Mouse (Mus musculus) neural tube, embryonic 11.5 days (tissue): Measurements from ENCODE around the gene Ubr4. TPM values are rescaled to one million over a fixed set of nuclear protein-coding genes. Genes with fewer than 3 reads are reported as not detected.

Experiments used
- ATAC-seq: fragments of 200-750 bp; cut with Nextera tagmentation; 2 replicates; pipeline ENCODE4 v1.8.0; 2017; ENCODE audit warnings: moderate number of reproducible peaks, mild to moderate bottlenecking, moderate TSS enrichment, moderate library complexity; ENCODE audit not compliant: insufficient read depth, low FRiP score, low TSS enrichment
- DNase-seq: peaks from one replicate; pipeline ENCODE4 v3.0.0-alpha.2; 2015; ENCODE audit warnings: low spot score
- H3K27ac ChIP-seq: fragments of 300-500 bp; sonication (generic); 2 replicates; pipeline ENCODE4 v1.5.1; 2014; ENCODE audit warnings: low read depth, mild to moderate bottlenecking, low read length
- H3K27me3 ChIP-seq: fragments of 300-500 bp; sonication (generic); 2 replicates; pipeline ENCODE4 v1.6.1; 2014; ENCODE audit warnings: mild to moderate bottlenecking, low read length, mixed read lengths; ENCODE audit not compliant: control insufficient read depth, insufficient read depth
- H3K36me3 ChIP-seq: fragments of 300-500 bp; sonication (generic); 2 replicates; pipeline ENCODE4 v1.6.1; 2014; ENCODE audit warnings: mild to moderate bottlenecking, low read length, moderate library complexity, mixed read lengths; ENCODE audit not compliant: control insufficient read depth, insufficient read depth
- H3K4me1 ChIP-seq: fragments of 300-500 bp; sonication (generic); 2 replicates; pipeline ENCODE4 v1.6.1; 2014; ENCODE audit warnings: low read length, mixed read lengths; ENCODE audit not compliant: control insufficient read depth, insufficient read depth
- H3K4me2 ChIP-seq: fragments of 300-500 bp; sonication (generic); 2 replicates; pipeline ENCODE4 v1.6.1; 2014; ENCODE audit warnings: low read depth, mild to moderate bottlenecking, moderate library complexity
- H3K4me3 ChIP-seq: fragments of 300-500 bp; sonication (generic); 2 replicates; pipeline ENCODE4 v1.5.1; 2014; ENCODE audit warnings: low read depth, low read length
- H3K9ac ChIP-seq: fragments of 300-500 bp; sonication (generic); 2 replicates; pipeline ENCODE4 v1.6.1; 2014; ENCODE audit warnings: mild to moderate bottlenecking, low read length
- H3K9me3 ChIP-seq: fragments of 300-500 bp; sonication (generic); 2 replicates; pipeline ENCODE4 v1.6.1; 2016; ENCODE audit warnings: low read length; ENCODE audit not compliant: control insufficient read depth
- WGBS: fragments of 180-500 bp; shearing (Covaris S2); extraction: QIAGEN DNeasy Blood & Tissue Kit; methylation state at CpG from one replicate; pipeline ENCODE4 v1.1.7; 2014; 5-methylcytosine and 5-hydroxymethylcytosine counted together
- polyA plus RNA-seq: library from polyadenylated mRNA; unstranded; fragments of >200 nt; fragmentation: Nextera tagmentation; extraction: Ambion mirVana; gene quantifications from 2 replicates; pipeline ENCODE4 v1.2.1, GENCODE M21; 2014

Ubr4 gene
- 84.7 and 92.1 TPM in 2 replicates for polyA plus RNA-seq

DNA sequence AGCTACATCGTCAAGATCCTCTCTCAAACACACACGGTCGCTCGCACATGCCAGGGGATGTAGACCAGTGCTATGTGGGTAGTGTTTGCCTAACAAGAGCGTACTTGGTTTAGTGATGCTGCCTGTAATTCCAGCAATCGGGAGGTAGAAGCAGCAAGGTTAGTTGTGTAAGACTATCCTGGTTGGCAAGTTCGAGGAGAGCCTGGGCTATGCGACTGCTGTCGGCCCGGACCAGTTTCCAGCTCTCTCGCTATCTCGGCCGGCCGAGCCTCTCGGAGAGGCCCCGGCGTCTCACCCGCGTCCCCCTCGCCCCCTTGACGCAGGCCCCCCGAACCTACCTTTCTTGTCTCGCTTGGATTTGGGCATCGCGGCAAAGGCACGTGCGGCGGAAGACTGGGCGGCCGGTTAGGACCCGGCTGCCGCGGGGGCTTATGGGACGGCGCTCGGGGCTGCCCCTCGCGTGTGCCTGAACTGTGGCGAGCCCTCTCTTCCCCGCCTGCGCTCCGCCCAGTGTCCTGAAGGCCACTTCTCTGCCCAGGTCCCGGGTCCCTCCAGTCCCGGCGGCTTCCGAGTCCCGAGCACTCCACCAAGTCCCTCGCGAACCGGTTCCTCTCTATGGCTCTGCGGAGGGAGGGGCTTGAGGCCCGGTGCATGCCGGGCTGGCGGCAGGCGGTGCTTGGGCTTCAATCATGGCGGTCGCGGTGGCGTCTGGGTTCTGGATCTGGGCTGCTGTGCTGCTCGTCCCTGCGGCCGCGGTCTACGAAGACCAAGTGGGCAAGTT lies at the start of gene Ubr4, which contains the start of the genes Mrto4 and Emc1:
Gene Ubr4, plus strand, starts transcription at position 679 of the 781 bp plus-strand sequence.
Gene Mrto4, minus strand, starts transcription at position 646 of the 781 bp plus-strand sequence.
Gene Emc1, plus strand, starts transcription at position 657 of the 781 bp plus-strand sequence.
- Histone ChIP-seq H3K27me3 (no peaks in the 10 kb centered on the region), H3K4me3 (peak within 1 kb of the TSS; percentile 76), H3K4me2 (peak within 1 kb of the TSS; percentile 97), H3K9me3 (no peaks in the 10 kb centered on the region), H3K36me3 (peaks cover 19% of the 10 kb centered on the region), H3K9ac (peak within 1 kb of the TSS; percentile 92), H3K27ac (peak within 1 kb of the TSS; percentile 97), H3K4me1 (peaks cover 17% of the 10 kb centered on the region)
- ATAC-seq, result peak; percentile 92
- under 1% methylated on average over 61 of the region's 64 CpGs for WGBS
- peak; percentile 89 for DNase-seq

DNA sequence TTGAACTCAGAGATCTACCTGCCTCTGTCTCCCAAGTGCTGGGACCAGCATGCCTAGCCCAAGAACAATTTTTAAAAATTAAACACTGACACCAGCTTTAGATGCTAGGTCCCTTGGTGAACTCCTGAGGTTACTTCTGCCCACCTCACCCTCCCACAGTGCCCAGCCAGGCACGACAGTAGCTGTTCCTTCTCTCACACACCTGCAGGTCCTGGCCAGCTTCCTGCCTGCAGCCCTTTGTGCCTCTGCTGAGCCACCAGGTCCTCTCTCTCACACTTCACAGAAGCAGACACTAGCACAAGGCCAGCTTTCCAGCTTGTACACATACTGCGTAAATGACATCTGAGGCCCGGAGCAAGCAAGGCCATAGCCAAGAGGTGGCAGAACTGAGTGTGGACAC lies 46.9 kb upstream of the Ubr4 start:
- DNase-seq (no peak), ATAC-seq (no peak)
- no peak overlapping the region for H3K9ac ChIP-seq
- no peaks in the 10 kb centered on the region for H3K27me3 ChIP-seq
- H3K4me3 ChIP-seq, result no peak overlapping the region
- H3K9me3 ChIP-seq, result no peaks in the 10 kb centered on the region
- 94% methylated on average over 3 of the region's 3 CpGs for WGBS
- no peak overlapping the region for H3K4me2 ChIP-seq
- no peaks in the 10 kb centered on the region for H3K4me1 ChIP-seq
- no peak overlapping the region for H3K27ac ChIP-seq
- H3K36me3 ChIP-seq, result no peaks in the 10 kb centered on the region

DNA sequence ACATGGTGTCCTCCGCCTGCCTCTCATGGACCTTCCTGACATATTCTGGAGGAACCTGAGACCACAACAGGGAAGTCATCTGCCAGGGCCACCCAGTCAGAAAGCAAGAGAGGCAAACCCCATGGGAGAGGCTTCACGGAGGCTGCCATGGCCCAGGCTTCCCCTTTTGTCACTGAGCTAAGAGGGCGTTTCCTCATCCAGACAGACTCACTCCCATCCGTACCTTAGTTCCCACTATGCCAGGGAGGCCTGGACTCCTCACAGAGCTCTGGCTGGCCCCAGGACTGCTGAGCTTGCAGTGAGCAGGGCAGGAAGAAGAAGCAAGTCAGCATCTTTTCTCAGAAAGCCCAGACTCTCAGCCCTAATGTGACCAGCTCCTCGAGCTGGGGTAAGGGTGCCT lies 44.5 kb upstream of the Ubr4 start:
- Histone ChIP-seq H3K9me3 (no peaks in the 10 kb centered on the region), H3K4me1 (peaks cover 5% of the 10 kb centered on the region; the same call in 1 of the 2 replicates), H3K4me3 (no peak overlapping the region), H3K36me3 (no peaks in the 10 kb centered on the region), H3K27me3 (0 out of 2 replicates have a peak, but pooled peaks cover 2% of the 10 kb centered on the region), H3K27ac (no peak overlapping the region), H3K4me2 (no peak overlapping the region), H3K9ac (no peak overlapping the region)
- DNase-seq, result no peak
- WGBS, result 85% methylated on average over 5 of the region's 5 CpGs
- no peak for ATAC-seq

DNA sequence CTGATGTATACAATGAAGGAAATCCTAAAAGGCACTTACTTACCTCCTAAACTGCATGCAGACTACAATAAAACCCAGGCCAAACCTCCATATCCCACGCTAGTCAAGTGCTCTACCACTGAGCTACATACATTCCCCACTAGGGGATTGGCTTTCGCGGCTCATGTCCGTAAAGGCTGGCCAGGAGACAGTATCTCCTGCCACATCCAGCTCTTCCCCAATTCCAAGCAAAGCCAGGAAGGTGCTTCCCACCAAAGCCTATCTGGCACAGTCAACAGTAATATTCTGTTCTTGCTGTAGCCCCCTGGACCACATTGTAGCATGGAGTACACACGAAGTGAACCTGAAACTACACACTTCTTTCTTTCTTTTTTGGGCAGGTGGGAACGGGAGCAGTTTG lies 42.8 kb upstream of the Ubr4 start:
- Histone ChIP-seq H3K36me3 (peaks cover 1% of the 10 kb centered on the region; the same call in 1 of the 2 replicates), H3K27ac (no peak overlapping the region), H3K9me3 (no peaks in the 10 kb centered on the region), H3K27me3 (0 out of 2 replicates have a peak, but pooled peaks cover 2% of the 10 kb centered on the region), H3K4me1 (peaks cover 5% of the 10 kb centered on the region; the same call in 1 of the 2 replicates), H3K4me3 (peak overlapping the region; percentile 85), H3K9ac (peak overlapping the region; percentile 88), H3K4me2 (peak overlapping the region; percentile 98)
- no peak for DNase-seq
- 21% methylated on average over 6 of the region's 6 CpGs for WGBS
- ATAC-seq, result no peak

- DNase-seq (peak; percentile 97), ATAC-seq (peak; percentile 84)
- Histone ChIP-seq H3K4me2 (peak within 1 kb of the TSS; percentile 98), H3K9ac (peak within 1 kb of the TSS; percentile 88), H3K4me3 (peak within 1 kb of the TSS; percentile 85), H3K4me1 (peaks cover 5% of the 10 kb centered on the region; the same call in 1 of the 2 replicates), H3K36me3 (peaks cover 3% of the 10 kb centered on the region; the same call in 1 of the 2 replicates), H3K9me3 (no peaks in the 10 kb centered on the region), H3K27ac (no peak within 1 kb of the TSS), H3K27me3 (0 out of 2 replicates have a peak, but pooled peaks cover 2% of the 10 kb centered on the region)
- WGBS, result under 1% methylated on average over 61 of the region's 63 CpGs
Measured at GRCm38 (mm10) chr4:139310171-139310898, 42.1 kb upstream of the Ubr4 start, which contains the start of the genes Pqlc2 and Akr7a5. Pqlc2 (minus strand) TSS chr4:139310708. Akr7a5 (plus strand) TSS chr4:139310744.

- peak overlapping the region; percentile 98 for H3K4me2 ChIP-seq
- H3K9ac ChIP-seq, result peak overlapping the region; percentile 88
- peaks cover 3% of the 10 kb centered on the region; the same call in 1 of the 2 replicates for H3K36me3 ChIP-seq
- peak overlapping the region; percentile 85 for H3K4me3 ChIP-seq
- WGBS, result under 1% methylated on average over 53 of the region's 53 CpGs
- 0 out of 2 replicates have a peak, but pooled peaks cover 2% of the 10 kb centered on the region for H3K27me3 ChIP-seq
- ATAC-seq (peak; percentile 70), DNase-seq (no peak)
- H3K9me3 ChIP-seq, result no peaks in the 10 kb centered on the region
- H3K4me1 ChIP-seq, result peaks cover 5% of the 10 kb centered on the region; the same call in 1 of the 2 replicates
- H3K27ac ChIP-seq, result no peak overlapping the region
Measured at GRCm38 (mm10) chr4:139310899-139311701, 41.3 kb upstream of the Ubr4 start.

DNA sequence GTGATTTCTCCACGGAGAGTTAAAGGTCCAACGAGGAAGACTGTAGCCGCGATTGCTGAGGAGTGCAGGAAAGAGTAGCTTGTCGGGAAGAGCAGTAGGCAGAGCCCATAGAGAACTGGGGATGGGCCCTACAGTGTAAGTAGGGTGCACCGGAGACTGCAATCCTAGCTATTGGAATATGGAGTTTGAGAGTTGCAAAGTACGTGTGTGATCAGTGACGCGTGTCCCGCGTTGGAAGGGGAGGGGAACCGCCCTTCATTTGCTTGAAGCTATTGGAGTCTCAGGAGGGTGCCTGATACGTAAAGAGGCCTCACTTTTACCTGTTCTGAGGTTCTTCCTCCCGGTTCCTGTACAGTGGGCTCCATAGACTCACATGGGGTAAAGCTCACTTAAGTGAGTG lies 40.7 kb upstream of the Ubr4 start:
- peak overlapping the region; percentile 85 for H3K4me3 ChIP-seq
- no peak for DNase-seq
- no peaks in the 10 kb centered on the region for H3K9me3 ChIP-seq
- H3K4me2 ChIP-seq, result peak overlapping the region; percentile 98
- H3K36me3 ChIP-seq, result peaks cover 3% of the 10 kb centered on the region; the same call in 1 of the 2 replicates
- H3K27me3 ChIP-seq, result 0 out of 2 replicates have a peak, but pooled peaks cover 2% of the 10 kb centered on the region
- 24% methylated on average over 14 of the region's 14 CpGs for WGBS
- H3K9ac ChIP-seq, result peak overlapping the region; percentile 88
- peaks cover 5% of the 10 kb centered on the region; the same call in 1 of the 2 replicates for H3K4me1 ChIP-seq
- no peak overlapping the region for H3K27ac ChIP-seq
- no peak for ATAC-seq

DNA sequence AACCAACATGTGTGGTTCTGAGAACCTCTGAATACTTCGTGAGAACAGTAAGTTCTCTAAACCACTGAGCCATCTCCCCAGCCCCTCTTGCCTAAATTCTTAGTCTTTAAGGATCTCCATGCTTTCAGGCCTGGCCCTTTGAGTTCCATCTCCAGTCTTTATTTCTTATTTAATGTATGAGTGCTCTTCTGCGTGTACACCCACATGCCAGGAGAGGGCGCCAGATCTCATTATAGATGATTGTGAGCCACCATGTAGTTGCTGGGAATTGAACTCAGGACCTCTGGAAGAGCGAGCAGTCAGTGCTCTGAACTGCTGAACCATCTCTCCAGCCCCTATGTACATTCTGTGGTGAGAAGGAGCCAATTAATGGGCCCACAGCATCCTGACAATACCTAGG lies 39.8 kb upstream of the Ubr4 start:
- DNase-seq (no peak), ATAC-seq (no peak)
- H3K4me1 ChIP-seq, result peaks cover 5% of the 10 kb centered on the region; the same call in 1 of the 2 replicates
- H3K4me2 ChIP-seq, result no peak overlapping the region
- no peak overlapping the region for H3K9ac ChIP-seq
- H3K27me3 ChIP-seq, result 0 out of 2 replicates have a peak, but pooled peaks cover 2% of the 10 kb centered on the region
- H3K27ac ChIP-seq, result no peak overlapping the region
- H3K36me3 ChIP-seq, result peaks cover 3% of the 10 kb centered on the region; the same call in 1 of the 2 replicates
- H3K9me3 ChIP-seq, result no peaks in the 10 kb centered on the region
- no peak overlapping the region for H3K4me3 ChIP-seq
- 66% methylated on average over 4 of the region's 4 CpGs for WGBS
